Comparison of ENCODE assay signal across 19 mouse cellular contexts in genomic region chr10:112863808-112864207, GRCm38 (mm10).
DNase-seq lines count a peak whose midpoint lies in the region; ATAC-seq and TF ChIP-seq lines count a peak whose summit lies in the region.
"Had no signal": no experiment of that assay in that cellular context is flagged by ENCODE, and none has a peak within 500 bp of the region (broad histone marks: within the 10 kb centered on the region; RNA-seq: fewer than 3 reads in every experiment).

No protein-coding gene starts in this region.

- DNase-seq in layer of hippocampus, adult 11-12 months (ENCODE audit: low spot score) = peak; percentile 39
- DNase-seq in layer of hippocampus, postnatal 10 days (ENCODE audit: low spot score in 2 of 2) = no peak
- DNase-seq in brain, adult 2 months (ENCODE audit: low read depth, low spot score) = peak; percentile 52
- peak; percentile 30 to 63 for DNase-seq in layer of hippocampus, adult 2 months (ENCODE audit: low spot score in 2 of 2)
- DNase-seq in left cerebral cortex, postnatal 36 days (ENCODE audit: low spot score in 2 of 2) = no peak
- DNase-seq: adrenal gland, postnatal 10 days; cerebellum, adult 18-20 months; cerebellum, adult 9-11 months; cerebellum, postnatal 36 days; gastrocnemius, postnatal 14 days; heart, adult 2 months; heart, postnatal 14 days had no signal

- no peak for TF ChIP-seq CTCF in layer of hippocampus, adult 2 months (conservative IDR thresholded peaks at IDR 0.05)

- H3K4me3 ChIP-seq in layer of hippocampus, adult 2 months = no peak overlapping the region
- H3K4me3 ChIP-seq: embryonic facial prominence, embryonic 15.5 days; erythroblast, embryonic 14.5 days; forebrain, embryonic 12.5 days; heart, adult 2 months; heart, embryonic 15.5 days; hindbrain, embryonic 13.5 days had no signal

- H3K27ac ChIP-seq in layer of hippocampus, adult 2 months = peak overlapping the region; percentile 40; the same call in 1 of the 2 replicates
- H3K27ac ChIP-seq: embryonic facial prominence, embryonic 15.5 days; forebrain, embryonic 12.5 days; heart, adult 2 months; heart, embryonic 15.5 days; hindbrain, embryonic 13.5 days; hindbrain, postnatal 0 days had no signal

- ATAC-seq in frontal cortex, adult (ENCODE audit: low TSS enrichment) = no peak
- ATAC-seq: hindbrain, postnatal 0 days had no signal

- intact Hi-C loops in left cerebral cortex, postnatal 36 days (cut with DNase I) = no loop called here

Comparison
In these comparisons a context has a peak if more than half of its experiments do, and no peak if none do; other contexts are left out.
1. DNase-seq: peak in layer of hippocampus, adult 11-12 months (single experiment), brain, adult 2 months (single experiment) and layer of hippocampus, adult 2 months (2 of 2); none in layer of hippocampus, postnatal 10 days (0 of 2) and left cerebral cortex, postnatal 36 days (0 of 2).